Mouse (Mus musculus): ENCODE data around the gene Ccnj.

GRCm38 (mm10) chr19:40826735-40827134 lies 4.3 kb upstream of the Ccnj start:
- TF ChIP-seq CTCF (IDR thresholded peaks at IDR 0.05; ENCODE audit: extremely low read depth, insufficient read depth, insufficient read length, insufficient replicate concordance) (no peak), POLR2A (IDR thresholded peaks at IDR 0.05; ENCODE audit: low read depth, low read length) (no peak)

All from spleen, adult 2 months (tissue).